Mouse (Mus musculus) hindlimb bud, embryonic 11.5 days (tissue): Measurements from ENCODE around the gene Uvssa.

Source experiments
- DNase-seq: peaks from one replicate; pipeline ENCODE4 v3.0.0-alpha.2; 2012; ENCODE audit warnings: low read depth, low spot score; ENCODE audit errors: extremely low spot score

The Uvssa gene

DNA sequence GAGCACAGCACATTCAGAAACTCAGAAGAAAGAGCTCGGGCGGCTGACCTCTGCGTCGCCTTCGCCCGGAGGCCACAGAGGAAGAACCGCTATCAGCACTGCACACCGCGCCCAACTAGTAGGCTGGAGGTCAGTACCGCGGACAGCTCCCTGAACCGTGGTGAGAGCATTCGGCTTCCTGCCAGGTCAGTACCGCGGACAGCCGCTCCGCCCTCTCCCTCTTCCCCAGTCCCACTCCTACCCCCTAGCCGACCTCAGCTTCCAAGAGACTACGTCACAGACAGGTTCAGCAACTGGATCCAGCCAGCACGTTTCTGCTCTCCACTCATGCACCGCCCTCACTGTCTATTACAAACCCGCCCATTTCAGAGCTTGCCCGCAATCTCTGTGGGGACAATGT, 59.9 kb downstream of the Uvssa start:
- DNase-seq = peak; percentile 82

DNA sequence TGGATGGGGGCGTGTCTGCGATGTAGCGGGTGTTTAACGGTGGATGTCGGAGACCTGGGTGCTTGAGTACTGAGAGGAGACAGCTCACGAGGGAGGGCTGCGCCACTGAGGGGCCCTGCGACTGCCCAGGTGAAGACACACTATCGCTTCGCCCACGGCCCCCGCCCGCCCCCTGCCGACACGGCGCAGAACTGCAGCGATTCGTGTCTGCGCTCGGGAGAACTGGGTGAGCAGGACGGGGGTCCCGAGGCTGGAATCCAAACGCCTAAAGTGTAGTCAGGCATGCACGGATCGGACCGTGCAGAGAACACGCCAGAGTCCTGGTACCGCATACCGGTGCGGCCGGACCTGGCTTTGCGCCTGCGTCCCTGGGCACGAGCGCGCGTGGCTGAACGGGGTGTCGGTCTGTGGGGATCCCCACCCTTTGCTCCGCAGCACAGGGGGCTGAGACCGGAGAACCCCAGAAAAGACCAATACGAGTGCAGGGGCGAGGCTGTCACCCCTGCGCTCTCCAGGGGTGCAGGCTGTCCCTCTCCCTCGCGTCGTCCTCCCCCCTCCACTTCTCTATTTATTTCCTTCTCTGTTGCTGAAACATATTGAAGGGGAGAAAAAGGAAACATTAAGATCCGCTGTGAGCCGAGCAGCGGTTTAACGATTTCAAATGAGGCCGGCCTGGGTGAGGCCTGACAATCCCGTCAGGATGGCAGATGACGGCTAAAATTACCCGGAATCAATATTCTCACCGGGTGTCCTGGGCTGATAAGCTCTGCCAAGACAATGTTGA, 64.8 kb downstream of the Uvssa start:
- DNase-seq = no peak

GRCm38 (mm10) chr5:33443794-33444193, 65.4 kb downstream of the Uvssa start:
- DNase-seq = no peak

- no peak for DNase-seq
Observed at GRCm38 (mm10) chr5:33455737-33456136, 77.4 kb downstream of the Uvssa start.

- no peak for DNase-seq
Observed at GRCm38 (mm10) chr5:33458132-33458622, 79.8 kb downstream of the Uvssa start.

GRCm38 (mm10) chr5:33459111-33459510, 80.8 kb downstream of the Uvssa start:
- no peak for DNase-seq

GRCm38 (mm10) chr5:33464390-33464789, 86.0 kb downstream of the Uvssa start:
- DNase-seq = no peak

GRCm38 (mm10) chr5:33465464-33465863, 87.1 kb downstream of the Uvssa start:
- DNase-seq = no peak
